Mouse (Mus musculus) liver, adult 2 months (tissue): ENCODE results near the gene Nol10. TPM values are rescaled to one million over a fixed set of nuclear protein-coding genes. Genes with fewer than 3 reads are reported as not detected.

Experiments
- DNase-seq: peaks from one replicate; pipeline ENCODE4 v3.0.0-alpha.2; 2011; ENCODE audit warnings: low read depth, low spot score; ENCODE audit errors: extremely low read depth
- H3K27ac ChIP-seq: fragments of 200-500 bp; replicated peaks from 2 replicates; pipeline ENCODE4 v1.5.1; 2012; ENCODE audit warnings: low read depth, mild to moderate bottlenecking, control low read depth, inconsistent platforms, low read length; ENCODE audit not compliant: insufficient read depth
- H3K27me3 ChIP-seq: fragments of 200-500 bp; 2 replicates; pipeline ENCODE4 v1.6.1; 2012; ENCODE audit warnings: mild to moderate bottlenecking, moderate library complexity, low read length, inconsistent platforms; ENCODE audit not compliant: control insufficient read depth, insufficient read depth
- H3K36me3 ChIP-seq: fragments of 200-500 bp; 2 replicates; pipeline ENCODE4 v1.6.1; 2012; ENCODE audit warnings: low read length, inconsistent platforms; ENCODE audit not compliant: control insufficient read depth, insufficient read depth
- H3K4me1 ChIP-seq: fragments of 200-500 bp; 2 replicates; pipeline ENCODE4 v1.6.1; 2011; ENCODE audit warnings: low read length; ENCODE audit not compliant: control insufficient read depth, insufficient read depth
- H3K4me3 ChIP-seq: fragments of 200-500 bp; 2 replicates; pipeline ENCODE4 v1.5.1; 2011; ENCODE audit warnings: low read depth, mild to moderate bottlenecking, control low read depth, low read length, moderate library complexity; ENCODE audit not compliant: insufficient read depth
- H3K79me2 ChIP-seq: fragments of 200-500 bp; 2 replicates; pipeline ENCODE4 v1.6.1; 2012; ENCODE audit warnings: inconsistent platforms, mild to moderate bottlenecking, low read length, moderate library complexity; ENCODE audit not compliant: control insufficient read depth, insufficient read depth
- H3K9ac ChIP-seq: fragments of 200-500 bp; 2 replicates; pipeline ENCODE4 v1.6.1; 2012; ENCODE audit warnings: low read depth, mild to moderate bottlenecking, control low read depth, inconsistent platforms, low read length
- CTCF ChIP-seq: fragments of 200-500 bp; IDR thresholded peaks from 2 replicates; pipeline ENCODE4 v1.5.1; 2011; ENCODE audit warnings: low read depth, low read length, control low read depth
- POLR2A ChIP-seq: fragments of 200-500 bp; IDR thresholded peaks from 2 replicates; pipeline ENCODE4 v1.6.1; 2011; ENCODE audit warnings: low read length, control low read depth; ENCODE audit not compliant: insufficient read depth; ENCODE audit errors: extremely low read depth
- WGBS: fragments of 180-500 bp; shearing (Covaris S2); methylation state at CpG from one replicate; pipeline ENCODE4 v1.1.7; 2018; 5-methylcytosine and 5-hydroxymethylcytosine counted together
- polyA plus RNA-seq: library from polyadenylated mRNA; depleted of rRNA; stranded (reverse); fragments of >200 nt; gene quantifications from 2 replicates; pipeline ENCODE4 v1.2.3, GENCODE M21; 2012
- total RNA-seq: library from RNA; depleted of rRNA; stranded (reverse); fragments of >200 nt; gene quantifications from 2 replicates; pipeline ENCODE4 v1.2.3, GENCODE M21; 2014

Nol10 gene
- total and polyA plus RNA-seq, 2 experiments: 1.8 to 2.3 TPM

DNA sequence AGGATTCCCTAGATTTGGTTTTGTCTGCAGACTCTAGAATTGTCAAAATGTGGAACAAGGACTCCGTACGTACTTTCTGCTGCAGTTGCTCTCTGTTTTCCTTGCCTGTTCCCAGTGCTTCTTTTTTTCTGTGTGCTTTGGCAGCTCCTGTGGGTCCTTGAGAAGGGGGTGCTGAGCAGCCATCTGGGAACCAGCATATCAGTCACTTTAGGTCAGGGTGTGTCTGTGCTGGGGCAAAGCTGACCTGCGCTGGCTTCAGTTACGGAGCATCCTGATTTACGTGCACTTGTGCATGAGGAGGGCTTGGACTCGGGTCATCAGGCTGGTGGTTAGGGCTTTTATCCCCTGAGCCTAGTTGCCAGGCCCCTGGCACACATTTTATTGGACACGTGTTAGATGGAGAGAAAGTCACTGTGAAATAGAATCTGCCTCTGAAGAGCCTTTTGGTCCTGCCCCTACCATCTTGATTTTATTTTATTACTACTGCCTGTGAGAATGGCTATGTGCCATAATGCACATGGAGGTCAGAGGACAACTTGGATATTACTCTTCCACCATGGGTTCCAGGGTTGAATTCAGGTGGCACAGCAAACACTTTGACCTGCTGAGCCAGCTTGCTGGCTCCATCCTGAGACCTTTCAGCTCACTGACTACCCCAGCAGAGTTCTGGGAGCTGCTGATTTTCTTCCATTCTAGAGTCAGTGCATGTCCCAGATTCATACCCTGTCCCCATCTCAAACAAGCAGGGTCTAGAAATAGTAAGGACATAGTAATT, 21.5 kb downstream of the Nol10 start:
- 98% methylated on average over 7 of the region's 7 CpGs for WGBS
- DNase-seq: no peak
- Histone ChIP-seq H3K4me1 (no peaks in the 10 kb centered on the region), H3K36me3 (peaks cover 36% of the 10 kb centered on the region), H3K27ac (no peak overlapping the region), H3K9ac (no peak overlapping the region), H3K4me3 (no peak overlapping the region), H3K79me2 (no peaks in the 10 kb centered on the region), H3K27me3 (no peaks in the 10 kb centered on the region)
- TF ChIP-seq POLR2A (no peak), CTCF (no peak)

DNA sequence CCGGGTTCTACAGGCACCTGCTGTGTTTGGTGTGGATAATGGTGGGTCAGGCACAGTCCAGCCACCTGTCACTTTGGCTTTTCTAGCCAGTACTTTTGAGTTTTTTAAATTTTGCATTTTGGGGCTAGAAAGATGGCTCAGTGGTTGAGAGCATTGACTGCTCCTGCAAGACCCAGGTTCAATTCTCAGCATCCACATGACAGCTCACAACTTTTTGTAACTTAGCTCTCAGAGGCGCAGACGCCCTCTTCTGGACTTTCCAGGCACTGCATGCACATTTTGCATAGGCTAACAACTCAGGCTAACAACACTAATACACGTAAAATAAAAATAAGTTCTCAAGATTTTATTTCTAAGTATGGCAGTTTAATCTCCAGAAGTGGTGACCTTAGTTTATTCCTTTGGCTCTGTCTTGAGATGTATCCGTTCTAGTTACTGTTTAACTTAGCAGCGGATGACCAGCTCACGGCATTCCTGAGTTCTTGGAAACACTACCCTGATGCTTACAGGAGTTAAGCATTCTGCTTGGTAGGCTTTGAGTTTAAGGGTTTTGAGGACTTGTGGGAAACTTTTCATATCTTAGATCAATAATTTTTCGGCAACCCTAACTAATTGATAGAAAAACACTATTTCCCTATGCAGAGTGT, 23.5 kb downstream of the Nol10 start:
- no peaks in the 10 kb centered on the region for H3K27me3 ChIP-seq
- no peak for TF ChIP-seq POLR2A
- TF ChIP-seq CTCF: peak; percentile 40; the same call in 1 of the 2 replicates

DNA sequence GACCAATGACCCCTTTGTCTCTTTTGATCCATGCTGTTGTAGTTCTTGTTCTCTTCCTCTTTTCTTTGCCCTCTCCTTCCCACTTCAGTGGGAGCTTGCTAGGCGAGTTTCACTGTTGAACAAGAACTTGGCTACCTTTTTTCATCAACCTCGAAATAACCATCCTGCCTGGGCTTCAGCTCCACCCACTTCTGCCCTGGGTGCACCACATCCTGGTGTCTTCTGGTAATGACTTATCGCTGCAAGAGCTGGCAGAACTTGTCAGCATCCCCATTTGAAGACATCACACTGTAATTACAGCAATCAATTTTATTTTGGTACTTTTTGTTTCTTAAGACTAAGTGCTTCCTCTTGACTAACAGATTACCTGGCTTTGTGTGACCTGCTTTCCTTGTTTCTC, 24.4 kb downstream of the Nol10 start:
- Histone ChIP-seq H3K9ac (no peak overlapping the region), H3K27me3 (no peaks in the 10 kb centered on the region), H3K79me2 (no peaks in the 10 kb centered on the region), H3K4me1 (0 out of 2 replicates have a peak, but pooled peaks cover 2% of the 10 kb centered on the region), H3K4me3 (no peak overlapping the region), H3K36me3 (peaks cover 41% of the 10 kb centered on the region), H3K27ac (no peak overlapping the region)
- TF ChIP-seq CTCF: no peak
- no peak for DNase-seq
- WGBS: 88% methylated on average over 3 of the region's 3 CpGs

More for the DNA sequence above, 23.5 kb downstream of the Nol10 start:
- 88% methylated on average over 8 of the region's 8 CpGs for WGBS
- Histone ChIP-seq H3K9ac (no peak overlapping the region), H3K27ac (no peak overlapping the region), H3K4me3 (no peak overlapping the region), H3K36me3 (peaks cover 41% of the 10 kb centered on the region), H3K79me2 (no peaks in the 10 kb centered on the region), H3K4me1 (0 out of 2 replicates have a peak, but pooled peaks cover 2% of the 10 kb centered on the region)
- DNase-seq: no peak

DNA sequence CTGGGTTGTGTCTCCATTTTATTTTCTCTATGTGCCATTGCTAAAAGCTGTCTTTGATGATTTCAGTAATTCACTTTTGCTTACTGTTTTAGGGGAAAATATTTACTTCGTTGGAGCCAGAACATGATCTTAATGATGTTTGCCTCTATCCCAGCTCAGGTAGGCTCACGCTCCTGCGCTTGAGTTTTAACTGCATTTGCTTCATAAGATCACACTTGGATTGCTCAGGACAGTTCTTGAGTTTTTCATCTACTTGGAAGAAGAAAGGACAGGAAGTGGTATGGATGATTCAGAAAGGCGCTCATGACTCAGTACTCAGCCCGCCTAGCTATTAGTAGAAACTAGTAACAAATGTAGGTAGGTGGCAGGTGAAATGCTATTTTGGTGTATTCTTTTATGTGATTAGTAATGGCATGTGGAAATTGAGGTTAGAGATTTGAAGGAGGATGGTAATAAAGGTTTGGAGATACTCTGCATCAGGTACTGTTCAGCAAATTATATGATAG, 25.3 kb downstream of the Nol10 start:
- Histone ChIP-seq H3K27ac (no peak overlapping the region), H3K27me3 (no peaks in the 10 kb centered on the region), H3K36me3 (peaks cover 43% of the 10 kb centered on the region), H3K79me2 (no peaks in the 10 kb centered on the region), H3K9ac (no peak overlapping the region), H3K4me1 (0 out of 2 replicates have a peak, but pooled peaks cover 2% of the 10 kb centered on the region), H3K4me3 (no peak overlapping the region)
- WGBS: 97% methylated on average over 5 of the region's 5 CpGs
- no peak for DNase-seq
- TF ChIP-seq CTCF (no peak), POLR2A (no peak)

DNA sequence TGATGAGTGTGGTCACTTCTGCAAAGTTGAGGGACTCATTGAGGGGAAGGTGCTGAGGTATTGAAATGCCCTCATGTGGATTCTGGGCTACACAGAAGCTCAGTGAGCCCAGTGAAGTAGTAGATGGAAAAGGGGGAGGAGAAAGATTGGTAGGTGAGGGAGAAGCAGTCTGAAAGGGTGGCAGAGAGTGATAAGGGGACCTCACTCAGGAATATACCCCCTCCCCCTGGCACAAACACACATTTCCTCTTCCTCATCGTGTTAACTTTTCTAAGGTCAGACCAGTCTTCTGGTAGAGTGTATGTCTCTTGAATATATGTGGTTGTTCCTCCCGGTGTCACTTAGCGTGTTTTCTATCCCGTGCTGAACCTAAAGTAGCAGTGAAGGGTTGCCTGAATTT, 27.0 kb downstream of the Nol10 start:
- H3K79me2 ChIP-seq: no peaks in the 10 kb centered on the region
- no peak for DNase-seq
- WGBS: 89% methylated on average over 4 of the region's 4 CpGs

DNA sequence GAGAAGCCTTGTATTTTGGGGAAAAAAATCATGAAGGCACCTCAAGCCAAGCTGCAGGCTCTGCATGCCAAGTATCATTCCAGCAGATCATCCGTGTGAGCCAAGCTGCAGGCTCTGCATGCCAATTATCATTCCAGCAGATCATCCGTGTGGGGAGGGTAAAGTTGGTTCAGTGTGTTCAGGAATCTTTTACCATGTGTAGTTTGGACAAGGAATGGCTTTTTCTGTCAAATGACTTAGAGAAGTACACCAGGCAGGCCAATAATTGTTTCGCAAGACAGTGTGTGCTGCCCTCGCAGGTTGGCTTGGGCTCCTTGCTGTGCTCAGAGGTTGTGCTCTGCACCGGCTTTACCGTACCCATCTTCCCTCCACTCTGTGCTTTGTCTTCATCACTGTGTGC, 28.3 kb downstream of the Nol10 start:
- H3K79me2 ChIP-seq: no peaks in the 10 kb centered on the region
- H3K27me3 ChIP-seq: no peaks in the 10 kb centered on the region
- TF ChIP-seq POLR2A (no peak), CTCF (no peak)
- 0 out of 2 replicates have a peak, but pooled peaks cover 2% of the 10 kb centered on the region for H3K4me1 ChIP-seq
- H3K36me3 ChIP-seq: peaks cover 42% of the 10 kb centered on the region
- no peak overlapping the region for H3K4me3 ChIP-seq
- H3K9ac ChIP-seq: no peak overlapping the region
- DNase-seq: peak; percentile 88
- no peak overlapping the region for H3K27ac ChIP-seq
- 24% methylated on average over 6 of the region's 6 CpGs for WGBS

More for the DNA sequence above, 27.0 kb downstream of the Nol10 start:
- no peak overlapping the region for H3K9ac ChIP-seq
- H3K4me3 ChIP-seq: no peak overlapping the region
- H3K4me1 ChIP-seq: 0 out of 2 replicates have a peak, but pooled peaks cover 2% of the 10 kb centered on the region
- TF ChIP-seq POLR2A (no peak), CTCF (no peak)
- H3K27ac ChIP-seq: no peak overlapping the region
- H3K27me3 ChIP-seq: no peaks in the 10 kb centered on the region
- H3K36me3 ChIP-seq: peaks cover 47% of the 10 kb centered on the region
